Mouse (Mus musculus) heart, postnatal 0 days (tissue): ENCODE results near the gene Arid3a.

Source experiments
- CTCF ChIP-seq: IDR thresholded peaks from 2 replicates; pipeline ENCODE4 v1.5.1; 2016; ENCODE audit warnings: antibody characterized with exemption, control low read depth, low read depth
- EP300 ChIP-seq: IDR thresholded peaks from 2 replicates; pipeline ENCODE4 v1.6.1; 2016; ENCODE audit warnings: antibody characterized with exemption, low read depth

DNA sequence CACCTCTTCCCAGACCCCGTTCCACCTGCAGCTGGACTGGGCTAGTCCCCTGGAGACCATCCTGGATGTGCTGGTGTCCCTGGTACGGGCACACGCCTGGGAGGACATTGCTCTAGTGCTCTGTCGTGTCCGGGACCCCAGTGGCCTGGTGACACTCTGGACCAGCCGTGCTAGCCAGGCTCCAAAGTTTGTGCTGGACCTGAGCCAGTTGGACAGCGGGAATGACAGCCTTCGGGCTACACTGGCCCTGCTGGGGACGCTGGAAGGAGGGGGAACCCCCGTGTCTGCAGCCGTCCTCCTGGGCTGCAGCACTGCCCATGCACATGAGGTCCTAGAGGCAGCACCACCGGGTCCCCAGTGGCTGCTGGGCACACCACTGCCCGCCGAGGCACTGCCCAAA is 46.0 kb downstream of the Arid3a start:
- TF ChIP-seq CTCF (no peak), EP300 (no peak)
